Mouse (Mus musculus) cortical plate, adult 2 months (tissue): ENCODE data around the gene Abca5.
"Not testable (repeated sequence)": the region's sequence is repeated elsewhere in the genome, so short reads cannot be mapped to it uniquely, and the experiment has no call there.

Experiments
- CTCF ChIP-seq: fragments of 200-500 bp; IDR thresholded peaks from 2 replicates; pipeline ENCODE4 v1.5.1; 2011; ENCODE audit warnings: mild to moderate bottlenecking, control low read depth, low read length; ENCODE audit not compliant: insufficient read depth; ENCODE audit errors: extremely low read depth
- POLR2A ChIP-seq: fragments of 200-500 bp; IDR thresholded peaks from 2 replicates; pipeline ENCODE4 v1.6.1; 2011; ENCODE audit warnings: mild to moderate bottlenecking, low read length, control low read depth; ENCODE audit not compliant: insufficient read depth; ENCODE audit errors: extremely low read depth

DNA sequence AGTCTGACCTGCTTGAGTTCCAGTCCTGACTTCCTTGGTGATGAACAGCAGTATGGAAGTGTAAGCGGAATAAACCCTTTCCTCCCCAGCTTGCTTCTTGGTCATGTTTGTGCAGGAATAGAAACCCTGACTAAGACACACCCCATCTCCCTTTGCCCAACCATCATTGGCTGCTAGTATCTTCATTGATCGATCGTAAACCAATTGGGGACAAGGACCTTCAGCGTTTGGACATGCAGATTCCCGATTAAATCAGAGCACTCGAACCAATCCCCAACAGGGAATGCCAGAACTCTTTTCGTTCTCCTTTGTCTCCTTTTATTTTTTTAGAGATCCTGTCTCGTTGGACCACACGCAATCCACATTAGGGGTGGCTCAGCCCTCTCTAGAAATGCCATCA, 17.6 kb upstream of the Abca5 start:
- not testable (repeated sequence) for TF ChIP-seq CTCF, POLR2A
